Mouse (Mus musculus) left cerebral cortex, postnatal 36 days (tissue): ENCODE measurements around the gene Asb5. TPM values are rescaled to one million over a fixed set of nuclear protein-coding genes. Genes with fewer than 3 reads are reported as not detected.

Experiments used
- DNase-seq, 2 experiments: peaks; one replicate each; pipeline ENCODE4 v3.0.0; 2021 to 2022; ENCODE audit warnings: low spot score in 2 of 2, mixed read lengths in 1 of 2
- intact Hi-C: fragments of 180-260 bp; cut with DNase I; formaldehyde crosslinking; loops from one replicate; pipeline ENCODE4 v1.15.1; 2025
- total RNA-seq, 2 experiments: library from RNA; stranded (reverse); gene quantifications; 2 replicates each; pipeline ENCODE4 v1.2.3; 2021

The Asb5 gene
- total RNA-seq, 2 experiments from 2014 or later: 1.4 to 1.5 TPM

GRCm38 (mm10) chr8:54526700-54527099, 2.7 kb upstream of the Asb5 start:
- intact Hi-C loops: loop anchor here (5.0 kb wide), 1 partner anchor 76 kb away; the partner anchor contains the start of gene Spata4
- DNase-seq: no peak

GRCm38 (mm10) chr8:54528571-54528970, 809 bp upstream of the Asb5 start:
- intact Hi-C loops: loop anchor here (2.0 to 5.0 kb wide), 2 partner anchors 20 to 74 kb away; partner anchors contain the start of gene Spata4
- no peak for DNase-seq

GRCm38 (mm10) chr8:54535172-54535571, 5.8 kb downstream of the Asb5 start:
- intact Hi-C loops: loop anchor here (5.0 kb wide), 1 partner anchor 127 kb away; no protein-coding TSS in a partner anchor
- no peak for DNase-seq

GRCm38 (mm10) chr8:54537285-54537684, 7.9 kb downstream of the Asb5 start:
- intact Hi-C loops: loop anchor here (5.0 kb wide), 1 partner anchor 125 kb away; no protein-coding TSS in a partner anchor

GRCm38 (mm10) chr8:54541331-54541730, 12.0 kb downstream of the Asb5 start:
- intact Hi-C loops: no loop called here
- DNase-seq: no peak

More at GRCm38 (mm10) chr8:54537285-54537684, 7.9 kb downstream of the Asb5 start:
- DNase-seq: no peak

- DNase-seq: no peak
- intact Hi-C loops: no loop called here
Measured at GRCm38 (mm10) chr8:54548383-54548782, 19.0 kb downstream of the Asb5 start.

- intact Hi-C loops: no loop called here
Measured at GRCm38 (mm10) chr8:54550026-54550574, 20.7 kb downstream of the Asb5 start.

GRCm38 (mm10) chr8:54554921-54555320, 25.5 kb downstream of the Asb5 start:
- intact Hi-C loops: no loop called here
- no peak for DNase-seq

More at GRCm38 (mm10) chr8:54550026-54550574, 20.7 kb downstream of the Asb5 start:
- no peak for DNase-seq

- intact Hi-C loops: no loop called here
- DNase-seq: no peak
Measured at GRCm38 (mm10) chr8:54562137-54562536, 32.8 kb downstream of the Asb5 start.

- intact Hi-C loops: no loop called here
Measured at GRCm38 (mm10) chr8:54565181-54565580, 35.8 kb downstream of the Asb5 start.

GRCm38 (mm10) chr8:54565603-54566260, 36.4 kb downstream of the Asb5 start:
- intact Hi-C loops: no loop called here
- no peak for DNase-seq

More at GRCm38 (mm10) chr8:54565181-54565580, 35.8 kb downstream of the Asb5 start:
- DNase-seq: no peak

GRCm38 (mm10) chr8:54567168-54567567, 37.8 kb downstream of the Asb5 start:
- DNase-seq: no peak
- intact Hi-C loops: no loop called here

- DNase-seq: no peak
- intact Hi-C loops: no loop called here
Measured at GRCm38 (mm10) chr8:54570618-54571609, 41.5 kb downstream of the Asb5 start.

- intact Hi-C loops: no loop called here
Measured at GRCm38 (mm10) chr8:54581436-54581835, 52.1 kb downstream of the Asb5 start.

GRCm38 (mm10) chr8:54582886-54583285, 53.5 kb downstream of the Asb5 start:
- no peak for DNase-seq
- intact Hi-C loops: no loop called here

More at GRCm38 (mm10) chr8:54581436-54581835, 52.1 kb downstream of the Asb5 start:
- no peak for DNase-seq

- DNase-seq: no peak
- intact Hi-C loops: no loop called here
Measured at GRCm38 (mm10) chr8:54594634-54595033, 65.3 kb downstream of the Asb5 start.

GRCm38 (mm10) chr8:54596051-54596450, 66.7 kb downstream of the Asb5 start:
- intact Hi-C loops: no loop called here
- no peak for DNase-seq

GRCm38 (mm10) chr8:54596940-54597339, 67.6 kb downstream of the Asb5 start:
- intact Hi-C loops: no loop called here
- peak in 1 of 2 experiments; percentile 30 for DNase-seq

- intact Hi-C loops: no loop called here
- DNase-seq: no peak
Measured at GRCm38 (mm10) chr8:54597386-54597785, 68.0 kb downstream of the Asb5 start.
